Mouse (Mus musculus) forebrain, embryonic 12.5 days (tissue): ENCODE data around the gene Map3k15. TPM values are rescaled to one million over a fixed set of nuclear protein-coding genes. Genes with fewer than 3 reads are reported as not detected.
A peak's percentile ranks its signal among the peaks of the same experiment; 100 is the strongest.

Source experiments
- ATAC-seq: fragments of 200-750 bp; cut with Nextera tagmentation; 2 replicates; pipeline ENCODE4 v1.8.0; 2017; ENCODE audit warnings: moderate TSS enrichment; ENCODE audit not compliant: low FRiP score
- H3K27ac ChIP-seq: fragments of 300-500 bp; sonication (generic); 2 replicates; pipeline ENCODE4 v1.5.1; 2016; ENCODE audit warnings: mild to moderate bottlenecking
- H3K27me3 ChIP-seq: fragments of 300-500 bp; sonication (generic); 2 replicates; pipeline ENCODE4 v1.6.1; 2016; ENCODE audit warnings: mild to moderate bottlenecking
- H3K36me3 ChIP-seq: fragments of 300-500 bp; sonication (generic); replicated peaks from 2 replicates; pipeline ENCODE4 v1.6.1; 2016; ENCODE audit warnings: mild to moderate bottlenecking
- H3K4me1 ChIP-seq: fragments of 300-500 bp; sonication (generic); 2 replicates; pipeline ENCODE4 v1.6.1; 2016
- H3K4me2 ChIP-seq: fragments of 300-500 bp; sonication (generic); 2 replicates; pipeline ENCODE4 v1.6.1; 2016; ENCODE audit warnings: mild to moderate bottlenecking, moderate library complexity
- H3K4me3 ChIP-seq: fragments of 300-500 bp; sonication (generic); replicated peaks from 2 replicates; pipeline ENCODE4 v1.5.1; 2016; ENCODE audit warnings: mild to moderate bottlenecking
- H3K9ac ChIP-seq: fragments of 300-500 bp; sonication (generic); 2 replicates; pipeline ENCODE4 v1.6.1; 2016; ENCODE audit warnings: mild to moderate bottlenecking
- H3K9me3 ChIP-seq: fragments of 300-500 bp; sonication (generic); 2 replicates; pipeline ENCODE4 v1.6.1; 2016
- WGBS: fragments of 180-500 bp; shearing (Covaris S2); methylation state at CpG from one replicate; pipeline ENCODE4 v1.1.7; 2016; 5-methylcytosine and 5-hydroxymethylcytosine counted together
- polyA plus RNA-seq: library from polyadenylated mRNA; unstranded; fragments of >200 nt; fragmentation: Nextera tagmentation; extraction: Ambion mirVana; gene quantifications from 2 replicates; pipeline ENCODE4 v1.2.1, GENCODE M21; 2016

Map3k15 gene
- polyA plus RNA-seq = 0.17 and 0.38 TPM in 2 replicates

DNA sequence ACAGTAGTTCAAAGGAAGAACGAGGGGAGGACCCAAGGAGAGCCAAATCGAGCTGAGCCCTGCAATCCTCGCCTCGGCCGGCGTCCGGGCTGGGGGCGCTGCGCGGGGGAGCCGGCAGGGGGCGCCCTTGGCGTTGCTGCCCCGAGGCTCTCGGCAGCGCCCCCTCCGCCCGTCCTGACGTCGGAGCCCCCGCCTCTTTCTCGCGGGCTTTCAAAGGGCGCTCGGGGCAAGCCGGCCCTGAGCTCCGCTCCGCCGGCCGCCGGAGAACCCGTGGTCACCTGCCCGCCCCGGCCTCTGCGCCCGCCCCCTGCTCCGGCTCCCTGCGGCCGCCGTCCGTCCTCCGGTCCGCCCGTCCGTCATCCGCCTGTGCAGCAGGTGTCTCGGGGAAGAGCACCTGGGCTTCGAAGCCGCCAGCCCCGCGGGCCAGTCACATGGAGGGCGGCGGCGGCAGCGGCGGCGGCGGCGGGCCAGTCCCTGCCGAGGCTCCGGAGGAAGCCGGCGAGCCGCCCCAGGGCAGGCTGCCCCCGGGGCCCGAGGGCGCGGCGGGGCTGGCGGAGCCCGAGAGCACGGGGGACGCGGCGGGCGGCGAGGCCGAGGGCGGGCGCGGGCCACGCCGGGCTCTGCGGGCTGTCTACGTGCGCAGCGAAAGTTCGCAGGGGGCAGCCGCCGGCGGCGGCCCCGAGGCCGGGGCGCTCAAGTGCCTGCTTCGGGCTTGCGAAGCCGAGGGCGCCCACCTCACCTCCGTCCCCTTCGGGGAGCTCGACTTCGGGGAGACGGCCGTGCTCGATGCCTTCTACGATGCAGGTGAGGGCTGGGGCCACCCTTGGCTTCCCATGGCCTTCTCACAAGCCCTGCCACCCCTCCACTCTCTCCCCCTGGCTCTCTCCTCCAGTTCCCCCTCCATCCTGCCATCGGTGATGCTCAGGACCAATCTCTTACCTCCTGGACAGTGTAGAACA lies at the start of gene Map3k15:
Gene Map3k15, plus strand, starts transcription at position 432 of the 959 bp plus-strand sequence.
- H3K27ac ChIP-seq = no peak within 1 kb of the TSS
- H3K36me3 ChIP-seq = no peaks in the 10 kb centered on the region
- no peaks in the 10 kb centered on the region for H3K4me1 ChIP-seq
- H3K9me3 ChIP-seq = no peaks in the 10 kb centered on the region
- peak within 1 kb of the TSS; percentile 47 for H3K4me3 ChIP-seq
- H3K9ac ChIP-seq = peak within 1 kb of the TSS; percentile 45
- peak within 1 kb of the TSS; percentile 70 for H3K4me2 ChIP-seq
- WGBS = 28% methylated on average over 80 of the region's 108 CpGs
- peak; percentile 73 for ATAC-seq
- peaks cover 38% of the 10 kb centered on the region for H3K27me3 ChIP-seq

DNA sequence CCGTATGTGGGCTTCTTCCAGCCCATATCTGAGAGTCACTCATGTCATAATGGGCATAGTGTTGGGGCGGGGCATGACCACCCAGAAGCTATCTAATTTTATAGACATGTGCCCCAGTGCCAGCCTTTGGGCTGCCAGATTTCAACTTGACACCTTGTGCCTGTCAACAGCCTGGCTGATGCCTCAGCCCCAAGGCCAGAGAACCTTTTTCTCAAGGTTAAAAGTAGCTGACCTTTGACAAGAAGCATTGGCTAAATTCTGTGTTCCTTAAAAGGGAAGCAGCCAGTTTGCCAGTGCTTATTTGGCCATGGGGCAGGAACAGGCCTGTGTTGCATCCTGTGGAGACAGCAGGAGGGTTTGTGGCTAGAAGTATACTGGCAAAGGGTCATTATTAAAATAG lies 45.7 kb upstream of the Map3k15 start:
- no peaks in the 10 kb centered on the region for H3K36me3 ChIP-seq
- 73% methylated on average over 2 of the region's 2 CpGs for WGBS
- no peak overlapping the region for H3K4me3 ChIP-seq
- H3K9me3 ChIP-seq = no peaks in the 10 kb centered on the region
- no peak overlapping the region for H3K4me2 ChIP-seq
- H3K27me3 ChIP-seq = peaks cover 25% of the 10 kb centered on the region
- H3K4me1 ChIP-seq = no peaks in the 10 kb centered on the region
- H3K9ac ChIP-seq = no peak overlapping the region
- no peak overlapping the region for H3K27ac ChIP-seq
- ATAC-seq = no peak

DNA sequence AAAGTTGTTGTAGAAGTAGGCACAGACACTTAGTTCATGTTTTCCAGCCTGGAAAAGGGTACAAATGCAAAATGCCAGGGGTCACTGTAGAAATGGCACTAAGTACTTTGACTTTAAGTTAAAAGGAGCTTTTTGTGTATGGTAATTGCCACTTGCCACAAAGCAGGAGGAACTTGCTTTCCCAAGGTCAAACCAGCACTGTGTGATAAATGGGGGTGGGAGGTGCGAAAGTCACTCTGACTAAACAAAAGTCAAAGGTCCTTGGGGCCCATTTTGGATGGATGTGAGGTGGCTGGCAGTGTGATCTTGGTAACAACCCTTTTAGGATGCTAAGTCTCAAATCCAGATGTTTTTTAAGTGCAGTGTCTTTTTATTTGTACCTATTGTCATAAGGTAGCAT lies 44.6 kb upstream of the Map3k15 start:
- no peaks in the 10 kb centered on the region for H3K4me1 ChIP-seq
- H3K9me3 ChIP-seq = no peaks in the 10 kb centered on the region
- no peak overlapping the region for H3K4me2 ChIP-seq
- no peaks in the 10 kb centered on the region for H3K36me3 ChIP-seq
- no peak overlapping the region for H3K9ac ChIP-seq
- H3K4me3 ChIP-seq = no peak overlapping the region
- peaks cover 24% of the 10 kb centered on the region for H3K27me3 ChIP-seq
- 78% methylated on average over 1 of the region's 1 CpGs for WGBS
- H3K27ac ChIP-seq = no peak overlapping the region
- no peak for ATAC-seq

DNA sequence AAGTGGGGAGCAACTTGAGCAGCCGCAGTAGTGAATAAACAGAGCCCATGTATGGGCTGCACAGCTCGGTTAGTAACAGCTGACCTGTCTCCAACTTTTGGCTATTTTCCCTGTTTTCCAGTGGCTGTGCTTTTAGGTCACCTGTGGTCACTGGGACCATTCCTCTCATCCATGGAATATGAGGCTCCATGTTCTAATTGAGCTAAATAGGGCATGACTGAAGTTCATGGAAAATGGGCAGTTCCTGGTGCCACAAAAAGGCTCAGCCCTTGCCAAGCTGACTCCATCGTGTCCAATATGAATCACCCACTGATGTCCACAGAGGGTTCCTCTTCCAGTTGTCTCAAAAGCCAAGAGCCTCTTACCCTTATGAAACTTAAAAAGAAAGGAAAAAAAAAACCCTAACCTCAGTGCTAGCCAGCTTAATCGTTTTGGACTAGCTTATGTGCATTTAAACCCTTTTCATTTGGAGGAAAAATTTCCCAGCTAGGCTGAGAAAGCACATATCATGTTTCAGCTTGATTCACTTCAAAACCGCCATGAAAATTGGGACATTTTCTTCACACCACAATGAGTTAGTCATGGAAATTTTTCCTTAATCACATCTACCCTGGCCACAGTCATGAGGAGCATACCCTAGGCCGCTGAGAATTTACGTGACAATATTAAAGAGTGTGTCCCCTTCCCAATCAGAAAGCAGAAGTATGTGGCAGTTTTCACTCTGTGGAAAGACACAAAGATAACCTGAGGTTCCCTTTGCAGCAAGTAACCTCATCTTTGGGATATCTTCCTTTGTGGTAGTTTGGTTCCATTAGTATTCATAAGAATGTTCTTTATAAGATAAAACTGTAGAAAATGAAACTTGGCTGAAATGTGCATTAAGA lies 34.4 kb upstream of the Map3k15 start:
- Histone ChIP-seq H3K4me3 (no peak overlapping the region), H3K4me1 (no peaks in the 10 kb centered on the region), H3K9me3 (no peaks in the 10 kb centered on the region), H3K27me3 (peaks cover 56% of the 10 kb centered on the region), H3K27ac (no peak overlapping the region), H3K4me2 (no peak overlapping the region), H3K9ac (no peak overlapping the region), H3K36me3 (no peaks in the 10 kb centered on the region)
- 82% methylated on average over 7 of the region's 7 CpGs for WGBS
- no peak for ATAC-seq

DNA sequence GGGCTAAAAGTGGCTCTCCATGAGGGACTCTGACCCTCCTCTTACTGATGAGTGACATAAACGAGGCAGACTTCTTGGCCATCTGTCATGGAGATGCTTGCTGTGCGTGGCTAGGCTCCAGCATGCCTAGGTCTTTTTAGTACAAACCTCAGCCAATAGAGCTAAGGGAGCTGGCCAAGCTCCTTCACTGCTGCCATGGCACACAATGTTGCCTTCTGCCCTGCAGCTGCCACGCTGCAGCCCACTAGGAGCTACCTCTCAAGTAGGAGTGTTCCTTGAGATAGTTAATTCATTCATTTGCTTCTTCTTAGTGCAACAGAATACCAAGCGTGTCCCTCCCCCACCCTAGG lies 33.8 kb upstream of the Map3k15 start:
- H3K27me3 ChIP-seq = peaks cover 59% of the 10 kb centered on the region

DNA sequence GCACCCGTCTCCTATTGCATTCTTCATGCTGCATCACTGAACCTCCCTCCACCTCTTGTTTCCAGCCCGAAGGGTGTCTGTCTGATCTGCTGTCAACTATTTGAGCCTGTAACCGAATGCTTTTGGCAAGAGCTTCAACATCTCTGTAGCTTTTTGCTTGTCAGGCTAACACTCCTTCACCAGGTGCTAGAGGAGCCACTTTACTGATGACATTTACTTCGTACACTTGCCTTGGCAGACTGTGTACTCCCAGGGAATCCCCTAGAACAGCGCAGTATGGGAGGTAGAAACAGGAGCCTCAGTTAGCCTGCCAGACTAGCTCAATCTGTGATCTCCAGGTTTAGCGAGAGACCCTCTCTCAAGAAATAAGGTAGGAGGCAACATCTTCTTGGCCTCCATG lies 32.8 kb upstream of the Map3k15 start:
- H3K4me3 ChIP-seq = no peak overlapping the region
- no peak overlapping the region for H3K4me2 ChIP-seq
- WGBS = 84% methylated on average over 6 of the region's 6 CpGs
- H3K4me1 ChIP-seq = no peaks in the 10 kb centered on the region
- ATAC-seq = no peak
- peaks cover 59% of the 10 kb centered on the region for H3K27me3 ChIP-seq
- H3K36me3 ChIP-seq = no peaks in the 10 kb centered on the region
- H3K9me3 ChIP-seq = no peaks in the 10 kb centered on the region
- H3K27ac ChIP-seq = no peak overlapping the region
- H3K9ac ChIP-seq = no peak overlapping the region

More for the DNA sequence above, 33.8 kb upstream of the Map3k15 start:
- Histone ChIP-seq H3K27ac (no peak overlapping the region), H3K36me3 (no peaks in the 10 kb centered on the region), H3K4me3 (no peak overlapping the region), H3K4me2 (no peak overlapping the region), H3K9me3 (no peaks in the 10 kb centered on the region), H3K9ac (no peak overlapping the region), H3K4me1 (no peaks in the 10 kb centered on the region)
- ATAC-seq = no peak
- WGBS = 71% methylated on average over 4 of the region's 4 CpGs

- Histone ChIP-seq H3K4me1 (no peaks in the 10 kb centered on the region), H3K9ac (no peak overlapping the region), H3K27me3 (peaks cover 46% of the 10 kb centered on the region), H3K27ac (no peak overlapping the region), H3K4me3 (no peak overlapping the region), H3K36me3 (no peaks in the 10 kb centered on the region), H3K4me2 (no peak overlapping the region), H3K9me3 (no peaks in the 10 kb centered on the region)
- 98% methylated on average over 2 of the region's 2 CpGs for WGBS
- ATAC-seq = no peak
Observed at GRCm38 (mm10) chrX:159961385-159961784, 26.8 kb upstream of the Map3k15 start.

- H3K4me2 ChIP-seq = no peak overlapping the region
- H3K4me1 ChIP-seq = no peaks in the 10 kb centered on the region
- no peaks in the 10 kb centered on the region for H3K36me3 ChIP-seq
- 32% methylated on average over 4 of the region's 4 CpGs for WGBS
- H3K27ac ChIP-seq = no peak overlapping the region
- H3K27me3 ChIP-seq = peaks cover 47% of the 10 kb centered on the region
- H3K9ac ChIP-seq = no peak overlapping the region
- no peaks in the 10 kb centered on the region for H3K9me3 ChIP-seq
- no peak overlapping the region for H3K4me3 ChIP-seq
- peak; percentile 53; the same call in 1 of the 2 replicates for ATAC-seq
Observed at GRCm38 (mm10) chrX:159963273-159963672, 25.0 kb upstream of the Map3k15 start.

DNA sequence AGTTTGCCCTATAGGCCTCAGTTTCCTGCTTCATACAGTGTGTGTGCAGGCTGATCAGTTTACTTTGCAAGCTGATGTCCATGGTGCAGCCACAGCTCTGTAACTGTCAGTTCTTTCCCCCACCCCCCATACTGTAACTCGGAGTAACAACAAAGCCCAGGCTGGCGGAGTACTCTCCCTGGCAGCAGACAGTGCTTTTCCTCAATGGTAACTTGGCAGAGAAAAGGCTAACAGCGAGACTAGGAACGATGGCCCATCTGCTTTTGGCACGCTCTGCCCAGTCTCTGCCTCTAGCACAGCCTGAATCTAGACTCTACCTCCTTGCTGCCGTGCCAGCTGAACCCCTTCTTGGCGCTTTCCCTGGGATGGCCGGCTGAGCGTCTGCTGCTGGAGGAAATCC lies 24.3 kb upstream of the Map3k15 start:
- no peak overlapping the region for H3K4me2 ChIP-seq
- H3K9me3 ChIP-seq = no peaks in the 10 kb centered on the region
- ATAC-seq = no peak
- peaks cover 47% of the 10 kb centered on the region for H3K27me3 ChIP-seq
- WGBS = 85% methylated on average over 9 of the region's 9 CpGs
- no peaks in the 10 kb centered on the region for H3K36me3 ChIP-seq
- H3K4me3 ChIP-seq = no peak overlapping the region
- H3K27ac ChIP-seq = no peak overlapping the region
- H3K9ac ChIP-seq = no peak overlapping the region
- H3K4me1 ChIP-seq = no peaks in the 10 kb centered on the region

GRCm38 (mm10) chrX:159969025-159969424 lies 19.2 kb upstream of the Map3k15 start:
- no peak for ATAC-seq

DNA sequence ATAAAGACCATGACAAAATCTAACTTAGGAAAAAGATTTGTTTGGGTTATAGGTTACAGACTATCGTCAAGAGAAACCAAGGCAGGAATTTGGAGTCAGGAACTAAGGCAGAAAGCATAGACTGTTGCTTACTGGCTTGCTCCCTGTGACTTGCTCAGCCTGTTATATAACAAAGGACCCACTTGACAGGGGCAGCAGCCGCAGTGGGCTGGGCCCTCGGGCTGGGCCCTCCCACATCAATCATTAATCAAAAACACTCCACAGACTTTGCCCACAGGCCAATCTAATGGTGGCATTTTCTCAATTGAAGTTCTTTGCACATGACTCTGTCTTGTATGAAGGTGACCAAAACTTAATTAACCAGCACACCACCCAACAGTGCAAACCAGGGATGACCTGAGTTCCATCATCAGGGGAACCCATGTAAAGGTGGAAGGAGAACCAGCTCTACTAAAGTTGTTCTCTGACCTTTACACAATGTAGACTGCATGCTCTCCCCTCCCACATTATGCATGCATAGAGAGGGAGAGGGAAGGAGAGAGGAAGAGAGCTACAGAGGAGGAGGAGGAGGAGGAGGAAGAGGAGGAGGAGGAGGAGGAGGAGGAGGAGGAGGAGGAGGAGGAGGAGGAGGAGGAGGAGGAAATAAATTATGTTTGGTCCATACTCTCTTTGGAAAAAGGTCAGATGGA lies 17.0 kb upstream of the Map3k15 start:
- Histone ChIP-seq H3K27me3 (peaks cover 39% of the 10 kb centered on the region; the same call in 1 of the 2 replicates), H3K36me3 (no peaks in the 10 kb centered on the region), H3K4me3 (no peak overlapping the region), H3K4me2 (no peak overlapping the region), H3K4me1 (no peaks in the 10 kb centered on the region), H3K27ac (no peak overlapping the region), H3K9me3 (no peaks in the 10 kb centered on the region), H3K9ac (no peak overlapping the region)
- 52% methylated on average over 3 of the region's 3 CpGs for WGBS
- ATAC-seq = no peak

More at GRCm38 (mm10) chrX:159969025-159969424, 19.2 kb upstream of the Map3k15 start:
- Histone ChIP-seq H3K27ac (no peak overlapping the region), H3K4me2 (no peak overlapping the region), H3K9me3 (no peaks in the 10 kb centered on the region), H3K27me3 (peaks cover 55% of the 10 kb centered on the region), H3K9ac (no peak overlapping the region), H3K36me3 (no peaks in the 10 kb centered on the region), H3K4me3 (no peak overlapping the region), H3K4me1 (no peaks in the 10 kb centered on the region)
- WGBS = 91% methylated on average over 2 of the region's 2 CpGs

GRCm38 (mm10) chrX:159973730-159974129 lies 14.5 kb upstream of the Map3k15 start:
- Histone ChIP-seq H3K27ac (no peak overlapping the region), H3K27me3 (peaks cover 31% of the 10 kb centered on the region; the same call in 1 of the 2 replicates), H3K4me1 (no peaks in the 10 kb centered on the region), H3K36me3 (no peaks in the 10 kb centered on the region), H3K4me3 (no peak overlapping the region), H3K9ac (no peak overlapping the region), H3K4me2 (no peak overlapping the region), H3K9me3 (no peaks in the 10 kb centered on the region)
- no peak for ATAC-seq
- WGBS = 26% methylated on average over 5 of the region's 5 CpGs
